Comparison of ENCODE assay signal across 23 mouse cellular contexts in the genomic region with DNA sequence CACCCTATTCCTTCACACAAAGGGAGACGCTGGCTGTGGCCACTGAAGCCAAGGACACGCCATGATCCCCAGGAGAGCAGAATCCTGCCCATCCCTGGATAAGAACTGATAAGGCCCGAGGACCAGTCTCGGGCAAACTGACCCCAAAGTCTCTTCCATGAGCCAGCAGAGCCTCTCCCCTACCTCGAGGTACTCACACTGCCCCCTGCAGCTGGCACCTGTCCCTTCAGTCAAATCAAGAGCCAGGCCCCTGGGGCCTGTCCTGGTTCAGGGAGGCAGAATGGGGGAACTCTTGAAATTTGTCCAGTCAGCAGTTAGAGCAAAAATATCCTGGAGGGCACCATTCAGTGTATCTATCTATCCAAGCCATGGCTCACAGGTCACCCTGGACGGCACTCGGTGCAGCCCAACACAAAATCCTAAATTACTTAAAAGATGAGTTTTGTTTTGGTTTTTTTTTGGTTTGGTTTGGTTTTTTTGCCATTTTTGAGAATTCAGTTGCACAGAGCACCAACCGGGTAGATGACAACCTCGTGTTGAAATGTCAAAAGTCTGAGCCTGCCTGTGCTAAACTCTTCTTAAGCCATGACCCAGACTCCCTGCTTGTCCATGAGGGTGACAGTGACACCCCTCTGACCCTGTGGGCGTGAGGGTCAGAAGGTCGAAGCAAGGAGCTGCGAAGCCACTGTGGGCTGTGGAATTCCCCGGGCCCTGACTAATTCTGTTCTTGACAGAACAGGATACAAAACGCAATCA. TPM values are rescaled to one million over a fixed set of nuclear protein-coding genes. Genes with fewer than 3 reads are reported as not detected.
DNase-seq lines count a peak whose midpoint lies in the region; ATAC-seq and TF ChIP-seq lines count a peak whose summit lies in the region.
"Had no signal": no experiment of that assay in that cellular context is flagged by ENCODE, and none has a peak within 500 bp of the region (broad histone marks: within the 10 kb centered on the region; RNA-seq: fewer than 3 reads in every experiment).

No protein-coding gene starts in this region.

- no peaks in the 10 kb centered on the region for H3K27me3 ChIP-seq in heart, postnatal 0 days (ENCODE audit: control insufficient read depth, insufficient read depth, low read length)
- no peaks in the 10 kb centered on the region for H3K27me3 ChIP-seq in liver, postnatal 0 days (ENCODE audit: insufficient read depth, low read length)
- H3K27me3 ChIP-seq in liver, embryonic 12.5 days (replicated peaks): no peaks in the 10 kb centered on the region
- H3K27me3 ChIP-seq in ES-Bruce4 (ENCODE audit: control insufficient read depth, insufficient read depth, low read length, poor library complexity, severe bottlenecking): no peaks in the 10 kb centered on the region
- H3K27me3 ChIP-seq: embryonic facial prominence, embryonic 15.5 days; hindbrain, embryonic 15.5 days; midbrain, embryonic 12.5 days had no signal

- TF ChIP-seq CTCF in heart, postnatal 0 days (IDR thresholded peaks at IDR 0.05; ENCODE audit: low read depth): no peak
- peak; percentile 11; the same call in 1 of the 2 replicates for TF ChIP-seq CTCF in liver, postnatal 0 days (IDR thresholded peaks at IDR 0.05; ENCODE audit: low read depth)
- peak; percentile 24 for TF ChIP-seq CTCF in ES-Bruce4 (IDR thresholded peaks at IDR 0.05; ENCODE audit: low read depth, low read length)

- WGBS in heart, postnatal 0 days: 55% methylated on average over 14 of the region's 14 CpGs
- 58% methylated on average over 14 of the region's 14 CpGs for WGBS in liver, postnatal 0 days (ENCODE audit: insufficient replicate concordance)
- WGBS in liver, embryonic 12.5 days (ENCODE audit: insufficient replicate concordance): 54% methylated on average over 14 of the region's 14 CpGs

- no peak for TF ChIP-seq EP300 in heart, postnatal 0 days (IDR thresholded peaks at IDR 0.05; ENCODE audit: low read depth)
- no peak for TF ChIP-seq EP300 in liver, postnatal 0 days (IDR thresholded peaks at IDR 0.05; ENCODE audit: low read depth)
- TF ChIP-seq EP300 in ES-Bruce4 (IDR thresholded peaks at IDR 0.05; ENCODE audit: insufficient read depth, low read depth, low read length): no peak

- no peak for TF ChIP-seq POLR2A in ES-Bruce4 (IDR thresholded peaks at IDR 0.05; ENCODE audit: insufficient read depth, low read length)

- intact Hi-C loops in left cerebral cortex, postnatal 36 days (cut with DNase I): no loop called here

- H3K36me3 ChIP-seq in heart, postnatal 0 days (replicated peaks; ENCODE audit: control insufficient read depth, insufficient read depth, low read length): peaks cover 14% of the 10 kb centered on the region; the same call in 1 of the 2 replicates
- peaks cover 16% of the 10 kb centered on the region for H3K36me3 ChIP-seq in liver, postnatal 0 days (replicated peaks; ENCODE audit: insufficient read depth, low read length)
- H3K36me3 ChIP-seq in liver, embryonic 12.5 days: no peaks in the 10 kb centered on the region
- H3K36me3 ChIP-seq in ES-Bruce4 (ENCODE audit: control insufficient read depth, insufficient read depth, low read length, poor library complexity, severe bottlenecking): no peaks in the 10 kb centered on the region
- H3K36me3 ChIP-seq: embryonic facial prominence, embryonic 15.5 days; hindbrain, embryonic 15.5 days; midbrain, embryonic 12.5 days had no signal

- 0 out of 2 replicates have a peak, but pooled peaks cover 9% of the 10 kb centered on the region for H3K4me1 ChIP-seq in heart, postnatal 0 days (ENCODE audit: control insufficient read depth, insufficient read depth)
- peaks cover 11% of the 10 kb centered on the region for H3K4me1 ChIP-seq in liver, postnatal 0 days (ENCODE audit: insufficient read depth)
- peaks cover 22% of the 10 kb centered on the region for H3K4me1 ChIP-seq in liver, embryonic 12.5 days
- H3K4me1 ChIP-seq in ES-Bruce4 (ENCODE audit: control insufficient read depth, insufficient read depth, low read length): peaks cover 11% of the 10 kb centered on the region
- peaks cover 36% of the 10 kb centered on the region for H3K4me1 ChIP-seq in brown adipose tissue, adult 24 weeks (ENCODE audit: control insufficient read depth, insufficient read depth, insufficient read length, low read length)

- no peaks in the 10 kb centered on the region for H3K9me3 ChIP-seq in heart, postnatal 0 days (replicated peaks; ENCODE audit: control insufficient read depth, low read length)
- no peaks in the 10 kb centered on the region for H3K9me3 ChIP-seq in liver, postnatal 0 days (ENCODE audit: low read length)
- no peaks in the 10 kb centered on the region for H3K9me3 ChIP-seq in liver, embryonic 12.5 days (replicated peaks)
- H3K9me3 ChIP-seq in ES-Bruce4 (replicated peaks; ENCODE audit: control insufficient read depth, insufficient read depth, low read length, poor library complexity, severe bottlenecking): no peaks in the 10 kb centered on the region
- H3K9me3 ChIP-seq: embryonic facial prominence, embryonic 15.5 days; hindbrain, embryonic 15.5 days; midbrain, embryonic 12.5 days had no signal

- no peak overlapping the region for H3K9ac ChIP-seq in heart, postnatal 0 days (replicated peaks; ENCODE audit: low read depth, low read length)
- no peak overlapping the region for H3K9ac ChIP-seq in liver, postnatal 0 days (replicated peaks)
- H3K9ac ChIP-seq in liver, embryonic 12.5 days: no peak overlapping the region
- no peak overlapping the region for H3K9ac ChIP-seq in ES-Bruce4 (ENCODE audit: low read depth, poor library complexity, severe bottlenecking)
- H3K9ac ChIP-seq: embryonic facial prominence, embryonic 15.5 days; hindbrain, embryonic 15.5 days; liver, embryonic 14.5 days; midbrain, embryonic 12.5 days had no signal

- H3K4me3 ChIP-seq in heart, postnatal 0 days (ENCODE audit: low read depth, low read length): no peak overlapping the region
- no peak overlapping the region for H3K4me3 ChIP-seq in liver, postnatal 0 days (ENCODE audit: low read depth, low read length)
- H3K4me3 ChIP-seq in liver, embryonic 12.5 days: no peak overlapping the region
- H3K4me3 ChIP-seq in ES-Bruce4 (ENCODE audit: low read depth, low read length): no peak overlapping the region
- H3K4me3 ChIP-seq in brown adipose tissue, adult 24 weeks (ENCODE audit: insufficient read depth, low read depth, low read length): no peak overlapping the region
- H3K4me3 ChIP-seq: embryonic facial prominence, embryonic 15.5 days; hindbrain, embryonic 15.5 days; midbrain, embryonic 12.5 days had no signal

- no peak overlapping the region for H3K4me2 ChIP-seq in heart, postnatal 0 days (ENCODE audit: low read depth, low read length)
- H3K4me2 ChIP-seq in liver, postnatal 0 days (ENCODE audit: low read depth, low read length): no peak overlapping the region
- H3K4me2 ChIP-seq in liver, embryonic 12.5 days: no peak overlapping the region
- H3K4me2 ChIP-seq: embryonic facial prominence, embryonic 15.5 days; hindbrain, embryonic 15.5 days; midbrain, embryonic 12.5 days had no signal

- no peak for ATAC-seq in heart, postnatal 0 days (ENCODE audit: insufficient read depth, low read depth)
- ATAC-seq in liver, postnatal 0 days: no peak
- ATAC-seq in liver, embryonic 12.5 days: no peak
- ATAC-seq: forebrain, embryonic 16.5 days had no signal

- H3K27ac ChIP-seq in heart, postnatal 0 days (ENCODE audit: low read depth): 0 out of 2 replicates have a peak overlapping the region, but pooled peaks have one; percentile 3
- H3K27ac ChIP-seq in liver, postnatal 0 days (ENCODE audit: low read depth): no peak overlapping the region
- H3K27ac ChIP-seq in liver, embryonic 12.5 days: no peak overlapping the region
- H3K27ac ChIP-seq in ES-Bruce4 (ENCODE audit: insufficient read depth, low read length): no peak overlapping the region
- peak overlapping the region; percentile 24 for H3K27ac ChIP-seq in brown adipose tissue, adult 24 weeks (replicated peaks; ENCODE audit: low read depth, low read length)
- H3K27ac ChIP-seq: embryonic facial prominence, embryonic 15.5 days; hindbrain, embryonic 15.5 days; liver, embryonic 14.5 days; midbrain, embryonic 12.5 days had no signal

- DNase-seq in heart, postnatal 0 days (ENCODE audit: low spot score): no peak
- no peak for DNase-seq in heart, postnatal 4 days
- no peak for DNase-seq in liver, postnatal 0 days
- DNase-seq in left cerebral cortex, postnatal 36 days (ENCODE audit: low spot score in 2 of 2): no peak
- DNase-seq: adrenal gland, postnatal 25 days; B cell, adult 2 months; cerebellum, adult 11 months; cerebellum, adult 9-11 months; gastrocnemius, postnatal 14 days; heart, postnatal 36 days; kidney, adult 18-20 months; right cerebral cortex, postnatal 14 days had no signal

RNA-seq across cellular contexts. Expression of gene Mfng, which starts 9.3 kb away (rescaled TPM):
- 12.9 and 13.1 TPM in 2 replicates for total RNA-seq in heart, postnatal 0 days (2014; rRNA removed; ENCODE audit: low replicate concordance)
- polyA plus RNA-seq in heart, postnatal 0 days (2015; fragmentation: Nextera tagmentation; extraction: Ambion mirVana): 13.0 and 13.4 TPM in 2 replicates
- 10 to 100 TPM; 17.6 to 18.1 TPM for total RNA-seq in heart, postnatal 4 days (2021)
- polyA plus RNA-seq in liver, postnatal 0 days (2015; fragmentation: Nextera tagmentation; extraction: Ambion mirVana): 4.7 and 4.8 TPM in 2 replicates
- polyA plus RNA-seq in liver, embryonic 12.5 days (2016; fragmentation: Nextera tagmentation; extraction: Ambion mirVana): 11.0 and 11.7 TPM in 2 replicates
- 4.4 and 5.2 TPM in 2 replicates for polyA plus RNA-seq in ES-Bruce4 (2011; ENCODE audit: insufficient read depth, insufficient read length, low read depth, missing spikeins)
- polyA plus RNA-seq in brown adipose tissue, adult 24 weeks (2012; ENCODE audit: insufficient read depth, insufficient read length, missing spikeins): 12.0 and 20.7 TPM in 2 replicates
- total RNA-seq in left cerebral cortex, postnatal 36 days (2021): 1 to 10 TPM; 4.9 to 6.0 TPM

RNA-seq across cellular contexts. Expression of gene Card10, which starts 20.3 kb away (rescaled TPM):
- 2.7 and 6.4 TPM in 2 replicates for total RNA-seq in heart, postnatal 0 days (2014; rRNA removed; ENCODE audit: low replicate concordance)
- polyA plus RNA-seq in heart, postnatal 0 days (2015; fragmentation: Nextera tagmentation; extraction: Ambion mirVana): 4.0 and 4.6 TPM in 2 replicates
- total RNA-seq in heart, postnatal 4 days (2021): 10 to 100 TPM; 15.9 to 18.8 TPM
- 1.5 and 1.8 TPM in 2 replicates for polyA plus RNA-seq in liver, postnatal 0 days (2015; fragmentation: Nextera tagmentation; extraction: Ambion mirVana)
- 2.3 and 2.5 TPM in 2 replicates for polyA plus RNA-seq in liver, embryonic 12.5 days (2016; fragmentation: Nextera tagmentation; extraction: Ambion mirVana)
- 19.6 and 21.5 TPM in 2 replicates for polyA plus RNA-seq in ES-Bruce4 (2011; ENCODE audit: insufficient read depth, insufficient read length, low read depth, missing spikeins)
- 3.9 and 4.8 TPM in 2 replicates for polyA plus RNA-seq in brown adipose tissue, adult 24 weeks (2012; ENCODE audit: insufficient read depth, insufficient read length, missing spikeins)
- 1 to 10 TPM; 3.6 to 4.3 TPM for total RNA-seq in left cerebral cortex, postnatal 36 days (2021)
- total RNA-seq: common myeloid progenitor, adult 5-6 weeks had no signal

RNA-seq across cellular contexts. Expression of gene Cdc42ep1, which starts 59.9 kb away (rescaled TPM):
- total RNA-seq in heart, postnatal 0 days (2014; rRNA removed; ENCODE audit: low replicate concordance): 44.7 and 52.5 TPM in 2 replicates
- 27.1 and 27.4 TPM in 2 replicates for polyA plus RNA-seq in heart, postnatal 0 days (2015; fragmentation: Nextera tagmentation; extraction: Ambion mirVana)
- 10 to 100 TPM; 55.3 to 59.9 TPM for total RNA-seq in heart, postnatal 4 days (2021)
- 12.6 and 19.8 TPM in 2 replicates for polyA plus RNA-seq in liver, postnatal 0 days (2015; fragmentation: Nextera tagmentation; extraction: Ambion mirVana)
- 17.6 and 18.1 TPM in 2 replicates for polyA plus RNA-seq in liver, embryonic 12.5 days (2016; fragmentation: Nextera tagmentation; extraction: Ambion mirVana)
- 9.2 and 10.5 TPM in 2 replicates for polyA plus RNA-seq in ES-Bruce4 (2011; ENCODE audit: insufficient read depth, insufficient read length, low read depth, missing spikeins)
- 18.4 and 21.7 TPM in 2 replicates for polyA plus RNA-seq in brown adipose tissue, adult 24 weeks (2012; ENCODE audit: insufficient read depth, insufficient read length, missing spikeins)
- total RNA-seq in left cerebral cortex, postnatal 36 days (2021): 10 to 100 TPM; 14.4 to 16.5 TPM
- total RNA-seq: common myeloid progenitor, adult 5-6 weeks; megakaryocyte progenitor cell, adult 5-6 weeks; neutrophil, adult 5-6 weeks had no signal

Comparison
In these comparisons a context has a peak if more than half of its experiments do, and no peak if none do; other contexts are left out.
1. H3K27ac ChIP-seq: peak in heart, postnatal 0 days (single experiment) and brown adipose tissue, adult 24 weeks (single experiment); none in liver, postnatal 0 days (single experiment), liver, embryonic 12.5 days (single experiment) and ES-Bruce4 (single experiment).